Mouse (Mus musculus): ENCODE measurements around the gene Scarf2.

- no peak for TF ChIP-seq JUND (IDR thresholded peaks at IDR 0.05; ENCODE audit: low read depth, low read length)
- TF ChIP-seq RCOR1 (IDR thresholded peaks at IDR 0.05; ENCODE audit: low read depth, low read length), result no peak
- TF ChIP-seq POLR2A (IDR thresholded peaks at IDR 0.05; ENCODE audit: control insufficient read depth in 1 of 2, insufficient read depth in 1 of 2, low read depth in 1 of 2, low read length in 2 of 2, poor library complexity in 1 of 2), result no peak
- TF ChIP-seq USF1 (IDR thresholded peaks at IDR 0.05; ENCODE audit: low read depth, low read length), result no peak
- TF ChIP-seq CHD2 (IDR thresholded peaks at IDR 0.05; ENCODE audit: low read length), result no peak
- no peak for TF ChIP-seq EP300 (IDR thresholded peaks at IDR 0.05; ENCODE audit: low read depth in 1 of 2, low read length in 2 of 2)
- peak in 2 of 3 experiments; percentile 12 to 21; a peak in 2 of 6 replicates for TF ChIP-seq CTCF (IDR thresholded peaks at IDR 0.05 in 2 of 3, conservative IDR thresholded peaks at IDR 0.05 in 1 of 3; ENCODE audit: control insufficient read depth in 1 of 3, insufficient read depth in 1 of 3, low read depth in 2 of 3, low read length in 3 of 3, poor library complexity in 1 of 3, severe bottlenecking in 1 of 3)
- TF ChIP-seq MYB (IDR thresholded peaks at IDR 0.05; ENCODE audit: low read depth, low read length), result no peak
- no peak for TF ChIP-seq MEF2A (IDR thresholded peaks at IDR 0.05; ENCODE audit: extremely low read depth, insufficient replicate concordance, low read depth, low read length, poor library complexity, severe bottlenecking)
- no peak for TF ChIP-seq NELFE (IDR thresholded peaks at IDR 0.05; ENCODE audit: low read depth, low read length)
- no peak for TF ChIP-seq KAT2A (conservative IDR thresholded peaks at IDR 0.05; ENCODE audit: low read depth, low read length)
Observed at GRCm38 (mm10) chr16:17802839-17803674, 6.0 kb downstream of the Scarf2 start.
